Mouse (Mus musculus) gastrocnemius, postnatal 25 days (tissue): ENCODE data around the gene Krtap2-4. TPM values are rescaled to one million over a fixed set of nuclear protein-coding genes. Genes with fewer than 3 reads are reported as not detected.

Source experiments
- DNase-seq: peaks from one replicate; pipeline ENCODE4 v3.0.0; 2022
- total RNA-seq, 2 experiments: library from RNA; stranded (reverse); gene quantifications; 1 replicate in 1 of 2; 2 replicates in 1 of 2; pipeline ENCODE4 v1.2.3; 2021

Gene Krtap2-4
- total RNA-seq, 2 experiments from 2014 or later = not detected

- DNase-seq = no peak
Observed at GRCm38 (mm10) chr11:99581564-99581963, 33.1 kb downstream of the Krtap2-4 start.

- DNase-seq = no peak
Observed at GRCm38 (mm10) chr11:99581051-99581450, 33.6 kb downstream of the Krtap2-4 start.

DNA sequence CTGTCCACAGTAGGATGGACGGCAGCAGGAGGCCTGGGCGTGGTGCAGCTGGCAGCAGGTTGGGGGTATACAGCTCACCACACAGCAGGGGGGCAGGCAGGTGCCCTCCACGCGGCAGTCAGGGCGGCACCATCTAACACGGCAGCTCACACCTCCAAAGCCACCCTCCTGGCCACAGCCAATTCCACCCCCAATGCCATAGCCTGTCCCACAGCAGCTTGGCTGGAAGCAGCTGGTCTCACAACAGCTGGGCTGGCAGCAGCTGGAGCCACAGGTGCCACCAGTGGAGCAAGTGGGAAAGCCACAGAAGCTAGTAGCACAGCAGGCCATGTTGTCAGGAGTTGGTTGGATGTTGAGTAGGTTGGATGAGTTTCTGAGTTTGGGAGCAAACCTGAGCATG lies 34.0 kb downstream of the Krtap2-4 start, which contains the start of gene Krtap1-5:
Gene Krtap1-5 (minus strand): TSS at position 381 of the 400 bp plus-strand sequence.
- DNase-seq = no peak

- peak; percentile 21 for DNase-seq
Observed at GRCm38 (mm10) chr11:99574106-99574505, 40.5 kb downstream of the Krtap2-4 start.

- DNase-seq = no peak
Observed at GRCm38 (mm10) chr11:99573164-99573563, 41.5 kb downstream of the Krtap2-4 start.

- DNase-seq = no peak
Observed at GRCm38 (mm10) chr11:99566530-99566929, 48.1 kb downstream of the Krtap2-4 start, which contains the start of gene Krtap3-1. TSS of gene Krtap3-1 (minus strand) at chr11:99566630.

Other genes starting within 250 kb of the Krtap2-4 start
- not detected for gene Krt28, start 239.9 kb downstream of the Krtap2-4 start, total RNA-seq
- 1 to 10 TPM; 4.0 to 5.5 TPM for gene Krt10, start 225.5 kb downstream of the Krtap2-4 start, total RNA-seq
- gene Krt12, start 192.6 kb downstream of the Krtap2-4 start, total RNA-seq = not detected
- gene Krt20, start 176.7 kb downstream of the Krtap2-4 start, total RNA-seq = not detected
- not detected for gene Krt23, start 121.7 kb downstream of the Krtap2-4 start, total RNA-seq
- gene Krt39, start 93.5 kb downstream of the Krtap2-4 start, total RNA-seq = not detected
- not detected for gene Krt40, start 71.7 kb downstream of the Krtap2-4 start, total RNA-seq
- not detected for gene Krtap3-3, start 64.0 kb downstream of the Krtap2-4 start, total RNA-seq
- not detected for gene Krtap3-2, start 58.0 kb downstream of the Krtap2-4 start, total RNA-seq
- not detected for gene Gm11939, start 55.4 kb downstream of the Krtap2-4 start, total RNA-seq
- not detected for gene Krtap3-1, start 48.2 kb downstream of the Krtap2-4 start, total RNA-seq
- not detected for gene Krtap1-5, start 33.8 kb downstream of the Krtap2-4 start, total RNA-seq
- gene Krtap1-4, start 31.2 kb downstream of the Krtap2-4 start, total RNA-seq = not detected
- gene Krtap1-3, start 23.5 kb downstream of the Krtap2-4 start, total RNA-seq = not detected
- gene Krtap9-3, start 16.7 kb downstream of the Krtap2-4 start, total RNA-seq = not detected
- not detected for gene Gm11938, start 11.5 kb downstream of the Krtap2-4 start, total RNA-seq
- not detected for gene Gm11937, start 4.7 kb downstream of the Krtap2-4 start, total RNA-seq
- not detected for gene Gm11562, start 5.6 kb upstream of the Krtap2-4 start, total RNA-seq
- not detected for gene Krtap4-1, start 13.4 kb upstream of the Krtap2-4 start, total RNA-seq
- not detected for gene Krtap4-2, start 20.2 kb upstream of the Krtap2-4 start, total RNA-seq
- not detected for gene Krtap4-7, start 29.2 kb upstream of the Krtap2-4 start, total RNA-seq
- not detected for gene Gm11555, start 35.4 kb upstream of the Krtap2-4 start, total RNA-seq
- not detected for gene Gm11563, start 44.1 kb upstream of the Krtap2-4 start, total RNA-seq
- not detected for gene Krtap4-6, start 51.1 kb upstream of the Krtap2-4 start, total RNA-seq
- gene Gm14190, start 75.9 kb upstream of the Krtap2-4 start, total RNA-seq = not detected
- gene Gm14180, start 119.4 kb upstream of the Krtap2-4 start, total RNA-seq = not detected
- gene Gm11595, start 158.1 kb upstream of the Krtap2-4 start, total RNA-seq = not detected
- gene Krtap4-8, start 165.9 kb upstream of the Krtap2-4 start, total RNA-seq = not detected
- gene Krtap4-9, start 170.4 kb upstream of the Krtap2-4 start, total RNA-seq = not detected
- gene Gm11596, start 178.6 kb upstream of the Krtap2-4 start, total RNA-seq = not detected
- gene Gm11569, start 184.1 kb upstream of the Krtap2-4 start, total RNA-seq = not detected
- gene Gm11554, start 189.6 kb upstream of the Krtap2-4 start, total RNA-seq = not detected
- not detected for gene Krtap4-13, start 195.0 kb upstream of the Krtap2-4 start, total RNA-seq
- gene Gm11564, start 200.8 kb upstream of the Krtap2-4 start, total RNA-seq = not detected
- gene 2300003K06Rik, start 223.2 kb upstream of the Krtap2-4 start, total RNA-seq = not detected
- gene Krtap4-16, start 236.8 kb upstream of the Krtap2-4 start, total RNA-seq = not detected
- not detected for gene Gm11568, start 243.1 kb upstream of the Krtap2-4 start, total RNA-seq
- not detected for gene Gm11559, start 249.6 kb upstream of the Krtap2-4 start, total RNA-seq